Mouse (Mus musculus) kidney, adult 2 months (tissue): ENCODE data around the gene Dnah8. TPM values are rescaled to one million over a fixed set of nuclear protein-coding genes. Genes with fewer than 3 reads are reported as not detected.

Experiments used
- DNase-seq: peaks from one replicate; pipeline ENCODE4 v3.0.0; 2021
- H3K27ac ChIP-seq: fragments of 200-500 bp; 2 replicates; pipeline ENCODE4 v1.5.1; 2012; ENCODE audit warnings: low read depth, low read length, control low read depth, inconsistent platforms; ENCODE audit not compliant: insufficient read depth
- H3K27me3 ChIP-seq: fragments of 200-500 bp; replicated peaks from 2 replicates; pipeline ENCODE4 v1.6.1; 2012; ENCODE audit warnings: mild to moderate bottlenecking, moderate library complexity, low read length, inconsistent platforms; ENCODE audit not compliant: control insufficient read depth, insufficient read depth
- H3K36me3 ChIP-seq: fragments of 200-500 bp; 2 replicates; pipeline ENCODE4 v1.6.1; 2012; ENCODE audit warnings: mild to moderate bottlenecking, moderate library complexity, low read length, inconsistent platforms; ENCODE audit not compliant: control insufficient read depth, insufficient read depth
- H3K4me1 ChIP-seq: fragments of 200-500 bp; 2 replicates; pipeline ENCODE4 v1.6.1; 2011; ENCODE audit warnings: low read length; ENCODE audit not compliant: control insufficient read depth, insufficient read depth
- H3K4me3 ChIP-seq: fragments of 200-500 bp; 2 replicates; pipeline ENCODE4 v1.5.1; 2011; ENCODE audit warnings: mild to moderate bottlenecking, low read depth, low read length, control low read depth; ENCODE audit not compliant: insufficient read depth
- CTCF ChIP-seq: fragments of 200-500 bp; conservative IDR thresholded peaks from 2 replicates; pipeline ENCODE4 v1.5.1; 2011; ENCODE audit warnings: low read depth, mild to moderate bottlenecking, control low read depth, low read length, moderate library complexity, mixed read lengths; ENCODE audit not compliant: insufficient read depth, insufficient read length
- POLR2A ChIP-seq: fragments of 200-500 bp; IDR thresholded peaks from one replicate; pipeline ENCODE4 v1.6.1; 2011; ENCODE audit warnings: low read depth, low read length, control low read depth
- WGBS: fragments of 180-500 bp; shearing (Covaris S2); methylation state at CpG from one replicate; pipeline ENCODE4 v1.1.7; 2018; 5-methylcytosine and 5-hydroxymethylcytosine counted together
- polyA plus RNA-seq: library from polyadenylated mRNA; depleted of rRNA; stranded (reverse); fragments of >200 nt; gene quantifications from 2 replicates; pipeline ENCODE4 v1.2.3, GENCODE M21; 2012

Dnah8 gene
- polyA plus RNA-seq, 1 experiment, result 1.2 TPM

GRCm38 (mm10) chr17:30858586-30859259, 234.6 kb downstream of the Dnah8 start:
- Histone ChIP-seq H3K4me3 (no peak overlapping the region), H3K36me3 (no peaks in the 10 kb centered on the region), H3K27me3 (no peaks in the 10 kb centered on the region), H3K4me1 (0 out of 2 replicates have a peak, but pooled peaks cover 3% of the 10 kb centered on the region), H3K27ac (no peak overlapping the region)
- DNase-seq, result peak; percentile 80
- TF ChIP-seq CTCF (no peak), POLR2A (no peak)
- 33% methylated on average over 11 of the region's 11 CpGs for WGBS

- DNase-seq, result no peak
- WGBS, result 45% methylated on average over 10 of the region's 10 CpGs
- TF ChIP-seq POLR2A (no peak), CTCF (no peak)
- Histone ChIP-seq H3K4me1 (0 out of 2 replicates have a peak, but pooled peaks cover 3% of the 10 kb centered on the region), H3K27me3 (no peaks in the 10 kb centered on the region), H3K27ac (no peak overlapping the region), H3K4me3 (no peak overlapping the region), H3K36me3 (no peaks in the 10 kb centered on the region)
These were observed 235.9 kb downstream of the Dnah8 start for GRCm38 (mm10) chr17:30859989-30860585.

GRCm38 (mm10) chr17:30860606-30861005, 236.5 kb downstream of the Dnah8 start:
- TF ChIP-seq CTCF, result no peak
- TF ChIP-seq POLR2A, result no peak
- no peaks in the 10 kb centered on the region for H3K36me3 ChIP-seq
- WGBS, result 36% methylated on average over 7 of the region's 7 CpGs
- H3K4me1 ChIP-seq, result 0 out of 2 replicates have a peak, but pooled peaks cover 3% of the 10 kb centered on the region
- H3K27me3 ChIP-seq, result no peaks in the 10 kb centered on the region
- no peak overlapping the region for H3K27ac ChIP-seq
- peak; percentile 78 for DNase-seq
- no peak overlapping the region for H3K4me3 ChIP-seq

- Histone ChIP-seq H3K27ac (no peak overlapping the region), H3K27me3 (no peaks in the 10 kb centered on the region), H3K4me3 (no peak overlapping the region), H3K36me3 (no peaks in the 10 kb centered on the region), H3K4me1 (no peaks in the 10 kb centered on the region)
- WGBS, result 73% methylated on average over 8 of the region's 8 CpGs
- no peak for DNase-seq
- TF ChIP-seq CTCF (no peak), POLR2A (no peak)
These were observed 242.1 kb downstream of the Dnah8 start for GRCm38 (mm10) chr17:30866281-30866680.

- TF ChIP-seq POLR2A, result no peak
- TF ChIP-seq CTCF, result no peak
- Histone ChIP-seq H3K4me1 (no peaks in the 10 kb centered on the region), H3K36me3 (no peaks in the 10 kb centered on the region), H3K27ac (peak overlapping the region; percentile 24; the same call in 1 of the 2 replicates), H3K27me3 (no peaks in the 10 kb centered on the region), H3K4me3 (no peak overlapping the region)
- WGBS, result 53% methylated on average over 9 of the region's 9 CpGs
- peak; percentile 58 for DNase-seq
These were observed 242.8 kb downstream of the Dnah8 start for GRCm38 (mm10) chr17:30866966-30867365.

DNA sequence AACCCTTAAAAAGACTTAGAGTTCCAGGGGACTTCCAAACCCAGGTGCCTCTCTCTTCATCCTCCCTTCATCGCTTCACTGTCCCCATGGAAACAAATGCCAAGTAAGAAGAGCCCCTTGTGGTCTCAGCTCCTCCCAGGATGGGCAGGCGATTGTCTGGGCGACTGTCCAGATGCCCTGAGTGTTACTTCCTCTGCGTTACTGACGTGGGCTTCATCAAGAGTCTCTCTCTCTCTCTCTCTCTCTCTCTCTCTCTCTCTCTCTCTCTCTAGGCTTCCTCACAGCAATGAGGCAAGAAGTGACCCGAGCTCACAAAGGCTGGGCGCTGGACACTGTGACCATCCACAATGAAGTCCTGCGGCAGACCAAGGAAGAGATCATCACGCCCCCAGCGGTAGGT, 246.9 kb downstream of the Dnah8 start:
- DNase-seq, result no peak
- H3K27me3 ChIP-seq, result no peaks in the 10 kb centered on the region
- H3K4me1 ChIP-seq, result no peaks in the 10 kb centered on the region
- H3K36me3 ChIP-seq, result no peaks in the 10 kb centered on the region
- H3K27ac ChIP-seq, result no peak overlapping the region
- TF ChIP-seq POLR2A (no peak), CTCF (no peak)
- no peak overlapping the region for H3K4me3 ChIP-seq
- 26% methylated on average over 10 of the region's 10 CpGs for WGBS

- no peak for DNase-seq
- Histone ChIP-seq H3K4me1 (no peaks in the 10 kb centered on the region), H3K36me3 (no peaks in the 10 kb centered on the region), H3K27ac (no peak overlapping the region), H3K4me3 (no peak overlapping the region), H3K27me3 (no peaks in the 10 kb centered on the region)
- WGBS, result 63% methylated on average over 15 of the region's 15 CpGs
- TF ChIP-seq CTCF (0 out of 2 replicates have a peak, but pooled peaks have one; percentile 14), POLR2A (no peak)
These were observed 250.1 kb downstream of the Dnah8 start for GRCm38 (mm10) chr17:30874276-30874675.
